Mouse (Mus musculus): ENCODE data around the gene Pfn1.

The Pfn1 gene

GRCm38 (mm10) chr11:70674014-70674413 is 19.6 kb upstream of the Pfn1 start:
- no peak for DNase-seq

GRCm38 (mm10) chr11:70671333-70672047 is 17.0 kb upstream of the Pfn1 start:
- DNase-seq, result no peak

- DNase-seq, result peak in 1 of 2 experiments; percentile 27
These were observed 16.0 kb upstream of the Pfn1 start for GRCm38 (mm10) chr11:70670483-70670882.

- peak; percentile 85 to 87 for DNase-seq
These were observed 15.3 kb upstream of the Pfn1 start for GRCm38 (mm10) chr11:70669582-70670345.

- DNase-seq, result peak; percentile 96 to 99
These were observed 14.5 kb upstream of the Pfn1 start, which contains the start of gene Spag7 for GRCm38 (mm10) chr11:70668771-70669505. Spag7 (minus strand) TSS chr11:70669416.

- peak in 1 of 2 experiments; percentile 89 for DNase-seq
These were observed 13.9 kb upstream of the Pfn1 start for GRCm38 (mm10) chr11:70668335-70668770.

GRCm38 (mm10) chr11:70667271-70668150 is 13.1 kb upstream of the Pfn1 start:
- peak in 1 of 2 experiments; percentile 31 for DNase-seq

GRCm38 (mm10) chr11:70666687-70667086 is 12.2 kb upstream of the Pfn1 start:
- no peak for DNase-seq

- DNase-seq, result no peak
These were observed 10.3 kb upstream of the Pfn1 start for GRCm38 (mm10) chr11:70664741-70665140.

- DNase-seq, result no peak
These were observed 9.5 kb upstream of the Pfn1 start for GRCm38 (mm10) chr11:70663957-70664356.

GRCm38 (mm10) chr11:70663101-70663500 is 8.7 kb upstream of the Pfn1 start:
- DNase-seq, result no peak

GRCm38 (mm10) chr11:70660571-70660970 is 6.1 kb upstream of the Pfn1 start:
- no peak for DNase-seq

- DNase-seq, result peak in 1 of 2 experiments; percentile 14
These were observed 4.5 kb upstream of the Pfn1 start for GRCm38 (mm10) chr11:70658942-70659341.

GRCm38 (mm10) chr11:70658521-70658920 is 4.1 kb upstream of the Pfn1 start:
- DNase-seq, result peak in 1 of 2 experiments; percentile 18

- no peak for DNase-seq
These were observed 3.5 kb upstream of the Pfn1 start for GRCm38 (mm10) chr11:70657991-70658390.

- peak in 1 of 2 experiments; percentile 20 for DNase-seq
These were observed 3.1 kb upstream of the Pfn1 start for GRCm38 (mm10) chr11:70657573-70657972.

GRCm38 (mm10) chr11:70656964-70657363 is 2.5 kb upstream of the Pfn1 start, which contains the start of gene Eno3:
Eno3 (plus strand) TSS chr11:70657202.
- DNase-seq, result peak in 1 of 2 experiments; percentile 46

- DNase-seq, result peak; percentile 55 to 71
These were observed 2.0 kb upstream of the Pfn1 start for GRCm38 (mm10) chr11:70656456-70656927.

- DNase-seq, result peak; percentile 75 to 80
These were observed 1.4 kb upstream of the Pfn1 start for GRCm38 (mm10) chr11:70655571-70656455.

GRCm38 (mm10) chr11:70654923-70655570 is 603 bp upstream of the Pfn1 start:
- DNase-seq, result peak; percentile 88 to 91

All from lung, postnatal 4 days (tissue).